10 mouse cellular contexts compared by ENCODE assay signal in the genomic region with DNA sequence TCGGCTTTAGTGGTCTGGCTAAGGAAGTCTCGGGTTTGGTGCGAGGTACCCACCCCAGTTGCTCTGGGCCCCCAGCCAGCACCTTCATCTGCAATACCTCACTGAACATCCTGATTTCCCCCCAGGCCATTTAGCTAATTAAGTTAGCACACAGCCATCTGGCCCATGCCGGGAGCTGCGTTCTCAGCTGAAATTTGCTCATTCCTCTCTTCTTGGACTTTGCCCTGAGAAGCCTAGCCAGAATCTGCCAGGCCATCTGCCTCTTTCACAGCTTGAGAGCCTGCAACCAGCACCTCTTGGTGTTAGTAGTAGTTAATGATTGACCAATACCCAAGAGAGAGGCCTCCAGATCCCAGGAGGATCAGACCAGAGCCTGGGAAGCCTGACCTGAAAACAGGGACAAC. TPM values are rescaled to one million over a fixed set of nuclear protein-coding genes. Genes with fewer than 3 reads are reported as not detected.
DNase-seq lines count a peak whose midpoint lies in the region; ATAC-seq lines count a peak whose summit lies in the region.
"Had no signal": no experiment of that assay in that cellular context is flagged by ENCODE, and none has a peak within 500 bp of the region (broad histone marks: within the 10 kb centered on the region; RNA-seq: fewer than 3 reads in every experiment).

No protein-coding gene starts in this region.

- no peaks in the 10 kb centered on the region for H3K9me3 ChIP-seq in neural tube, embryonic 13.5 days
- H3K9me3 ChIP-seq: embryonic facial prominence, embryonic 12.5 days; heart, embryonic 12.5 days had no signal

- H3K36me3 ChIP-seq in neural tube, embryonic 13.5 days = peaks cover 99% of the 10 kb centered on the region

- 29% methylated on average over 5 of the region's 5 CpGs for WGBS in neural tube, embryonic 13.5 days

- peaks cover 37% of the 10 kb centered on the region for H3K4me1 ChIP-seq in neural tube, embryonic 13.5 days (replicated peaks)
- H3K4me1 ChIP-seq: embryonic facial prominence, embryonic 12.5 days; heart, embryonic 12.5 days had no signal

- no peak overlapping the region for H3K4me3 ChIP-seq in neural tube, embryonic 13.5 days
- H3K4me3 ChIP-seq: embryonic facial prominence, embryonic 12.5 days; heart, embryonic 12.5 days had no signal

- no peak overlapping the region; the same call in 1 of the 2 replicates for H3K9ac ChIP-seq in neural tube, embryonic 13.5 days
- H3K9ac ChIP-seq: embryonic facial prominence, embryonic 12.5 days; heart, embryonic 12.5 days had no signal

- peak; percentile 66 for DNase-seq in adrenal gland, postnatal 14 days
- no peak for DNase-seq in adrenal gland, adult 8-10 months
- no peak for DNase-seq in neural tube, embryonic 10.5 days (ENCODE audit: extremely low spot score, low spot score)
- peak; percentile 76 to 92 for DNase-seq in kidney, postnatal 25 days
- DNase-seq in thymus, adult 18-20 months = no peak
- no peak for DNase-seq in heart, adult 9 months (ENCODE audit: low spot score in 2 of 2)
- no peak for DNase-seq in right cerebral cortex, adult 18-20 months

- ATAC-seq in neural tube, embryonic 13.5 days (ENCODE audit: low read depth) = no peak

- H3K27ac ChIP-seq in neural tube, embryonic 13.5 days (replicated peaks) = peak overlapping the region; percentile 72
- H3K27ac ChIP-seq: embryonic facial prominence, embryonic 12.5 days had no signal

- no peak overlapping the region for H3K4me2 ChIP-seq in neural tube, embryonic 13.5 days
- H3K4me2 ChIP-seq: embryonic facial prominence, embryonic 12.5 days; heart, embryonic 12.5 days had no signal

- H3K27me3 ChIP-seq in neural tube, embryonic 13.5 days = no peaks in the 10 kb centered on the region
- H3K27me3 ChIP-seq: embryonic facial prominence, embryonic 12.5 days; heart, embryonic 12.5 days had no signal

RNA-seq across cellular contexts. Expression of a gene that starts 9.6 kb away (rescaled TPM):
- 805 and 809 TPM in 2 replicates for total RNA-seq in adrenal gland, postnatal 14 days (2021)
- total RNA-seq in adrenal gland, adult 8-10 months (2022) = 1,000 to 10,000 TPM; 1,202 to 1,723 (median 1,362) TPM
- polyA plus RNA-seq in neural tube, embryonic 13.5 days (2015; fragmentation: Nextera tagmentation; extraction: Ambion mirVana) = 267 and 279 TPM in 2 replicates

RNA-seq across cellular contexts. Expression of a gene that starts 27.2 kb away (rescaled TPM):
- 1.3 TPM in 2 replicates for total RNA-seq in adrenal gland, postnatal 14 days (2021)
- 1 to 10 TPM; 4.4 to 6.4 (median 5.4) TPM for total RNA-seq in adrenal gland, adult 8-10 months (2022)
- 2.4 and 2.7 TPM in 2 replicates for polyA plus RNA-seq in neural tube, embryonic 13.5 days (2015; fragmentation: Nextera tagmentation; extraction: Ambion mirVana)

RNA-seq across cellular contexts. Expression of a gene that starts 45.6 kb away (rescaled TPM):
- 42.9 and 44.2 TPM in 2 replicates for total RNA-seq in adrenal gland, postnatal 14 days (2021)
- 10 to 100 TPM; 62.9 to 96.4 (median 75.3) TPM for total RNA-seq in adrenal gland, adult 8-10 months (2022)
- 10.2 and 12.1 TPM in 2 replicates for polyA plus RNA-seq in neural tube, embryonic 13.5 days (2015; fragmentation: Nextera tagmentation; extraction: Ambion mirVana)

RNA-seq across cellular contexts. Expression of a gene that starts 56.5 kb away (rescaled TPM):
- 35.5 and 38.4 TPM in 2 replicates for total RNA-seq in adrenal gland, postnatal 14 days (2021)
- total RNA-seq in adrenal gland, adult 8-10 months (2022) = 10 to 100 TPM; 47.5 to 85.0 (median 71.9) TPM
- polyA plus RNA-seq in neural tube, embryonic 13.5 days (2015; fragmentation: Nextera tagmentation; extraction: Ambion mirVana) = 46.0 and 53.2 TPM in 2 replicates

Comparison
In these comparisons a context has a peak if more than half of its experiments do, and no peak if none do; other contexts are left out.
1. DNase-seq: peak in adrenal gland, postnatal 14 days (single experiment) and kidney, postnatal 25 days (2 of 2); none in adrenal gland, adult 8-10 months (single experiment), neural tube, embryonic 10.5 days (single experiment), thymus, adult 18-20 months (0 of 2), heart, adult 9 months (0 of 2) and right cerebral cortex, adult 18-20 months (single experiment).